Mouse (Mus musculus): ENCODE measurements around the gene Rps5.
"Not testable (repeated sequence)": the region's sequence is repeated elsewhere in the genome, so short reads cannot be mapped to it uniquely, and the experiment has no call there.

The Rps5 gene

DNA sequence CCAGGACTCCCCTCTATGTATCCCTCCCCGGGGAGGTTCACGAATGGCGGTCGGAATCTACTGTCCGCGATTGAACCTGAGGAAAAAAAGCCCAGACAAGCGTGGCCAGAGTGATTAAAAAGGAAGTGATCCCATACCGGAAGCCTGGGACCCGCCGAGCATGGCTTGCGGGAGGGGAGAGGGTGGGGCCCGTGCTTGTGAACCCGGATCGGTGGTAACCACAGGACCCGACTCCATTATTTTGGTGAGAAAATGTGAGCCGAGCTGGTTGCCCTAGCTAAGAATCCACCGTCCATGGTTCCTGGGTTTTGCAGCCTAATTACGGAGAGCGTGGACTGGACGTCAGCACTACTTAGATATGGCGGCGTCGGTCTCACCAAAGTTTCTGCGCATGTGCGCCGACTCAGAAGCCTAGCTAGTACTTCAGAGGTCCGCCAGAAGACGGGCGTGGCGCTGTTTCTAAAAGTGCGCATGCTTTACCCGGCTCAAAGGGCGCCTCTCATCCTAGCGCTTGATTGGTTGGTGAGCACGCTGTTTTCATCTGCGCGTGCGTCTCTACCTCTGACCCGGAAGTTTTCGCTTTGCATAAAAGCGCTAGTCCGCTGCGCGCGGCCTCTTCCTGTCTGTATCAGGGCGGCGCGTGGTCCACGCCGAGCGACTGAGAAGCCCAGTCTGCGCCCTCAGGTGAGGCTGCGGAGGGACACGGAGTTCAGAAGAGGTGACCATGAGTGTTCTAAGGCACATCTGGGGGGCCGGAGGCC, at the start of gene Rps5:
TSS of gene Rps5 (plus strand) at position 586 of the 761 bp plus-strand sequence.
- peak; percentile 99 for DNase-seq

GRCm38 (mm10) chr7:12874301-12874700, 47.8 kb upstream of the Rps5 start:
- no peak for DNase-seq

DNA sequence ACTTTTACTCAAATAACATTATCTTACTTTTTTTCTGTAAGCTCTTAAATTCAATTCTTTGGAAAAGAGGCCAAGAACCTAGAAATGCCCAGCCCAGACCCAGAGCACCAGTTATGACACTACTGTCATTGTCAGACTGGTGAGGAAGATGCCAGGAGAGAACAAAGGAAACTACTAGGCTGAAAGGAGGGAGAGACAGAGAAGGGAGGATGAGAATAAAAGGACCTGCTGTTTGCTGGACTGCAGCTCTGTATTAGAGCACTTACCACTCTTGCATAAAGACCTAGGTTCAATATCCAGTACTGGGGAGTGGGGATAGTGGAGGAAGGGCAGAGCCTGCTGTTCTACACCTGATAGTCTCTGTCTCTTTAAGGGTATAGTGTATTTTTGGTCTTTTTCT, 42.1 kb upstream of the Rps5 start:
- no peak for DNase-seq

GRCm38 (mm10) chr7:12880497-12880896, 41.6 kb upstream of the Rps5 start:
- not testable (repeated sequence) for DNase-seq

GRCm38 (mm10) chr7:12880911-12881660, 41.0 kb upstream of the Rps5 start, which contains the start of gene Zfp128:
Gene Zfp128 (plus strand): TSS chr7:12881177.
- DNase-seq = peak; percentile 95

DNA sequence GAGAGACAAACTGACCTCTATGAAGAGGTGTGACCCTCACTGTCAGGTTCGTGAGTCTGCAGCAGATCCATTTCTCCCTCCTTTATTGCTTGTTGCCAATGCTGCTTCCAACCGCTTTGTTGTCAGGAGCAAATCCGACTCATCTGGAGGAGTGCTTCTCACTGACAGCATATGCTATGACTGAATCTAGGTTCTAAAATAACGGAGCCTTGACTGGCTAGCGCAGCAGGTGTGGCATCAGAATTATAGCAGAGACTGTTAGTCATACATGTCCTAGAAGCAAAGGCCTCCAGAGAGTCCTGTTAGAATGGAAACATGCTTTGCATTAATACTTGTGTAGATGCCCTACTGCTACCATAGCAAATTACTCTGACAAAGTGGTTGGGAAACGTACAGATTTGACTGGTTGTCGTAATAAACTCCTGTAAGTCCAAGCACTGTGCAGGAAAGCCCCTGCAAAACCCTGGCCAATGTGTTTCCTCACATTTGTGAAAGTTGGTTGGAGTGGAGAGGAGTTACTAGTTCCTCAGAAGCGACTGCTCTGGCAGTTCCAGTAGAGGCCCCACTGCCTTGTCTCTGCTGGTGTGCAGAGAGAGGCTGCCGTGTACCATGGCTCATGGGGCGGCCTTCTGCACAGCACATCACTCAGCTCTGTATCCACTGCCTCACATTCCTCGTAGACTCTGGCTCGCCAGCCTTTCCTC, 35.4 kb upstream of the Rps5 start:
- DNase-seq = no peak

DNA sequence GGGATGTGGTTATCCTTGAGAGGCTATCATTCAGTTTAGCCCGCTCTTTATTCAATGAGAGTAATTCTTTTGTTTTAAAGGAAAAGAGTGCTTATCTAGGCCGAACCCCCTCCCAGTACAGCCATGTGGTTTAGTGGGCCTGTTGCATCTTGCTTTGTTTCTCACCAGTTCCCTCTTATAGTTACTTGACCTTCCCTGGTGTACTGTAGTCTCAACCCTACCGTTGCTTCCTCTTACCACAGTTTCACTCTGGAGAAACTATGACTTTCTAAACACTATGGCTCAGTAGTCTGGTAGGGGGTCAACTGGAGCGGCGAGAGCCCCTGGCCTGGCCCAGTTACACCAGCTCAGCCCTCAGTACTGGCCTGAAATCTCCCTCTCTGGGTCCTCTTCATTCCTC, 34.5 kb upstream of the Rps5 start:
- no peak for DNase-seq

GRCm38 (mm10) chr7:12890928-12891327, 31.2 kb upstream of the Rps5 start:
- no peak for DNase-seq

DNA sequence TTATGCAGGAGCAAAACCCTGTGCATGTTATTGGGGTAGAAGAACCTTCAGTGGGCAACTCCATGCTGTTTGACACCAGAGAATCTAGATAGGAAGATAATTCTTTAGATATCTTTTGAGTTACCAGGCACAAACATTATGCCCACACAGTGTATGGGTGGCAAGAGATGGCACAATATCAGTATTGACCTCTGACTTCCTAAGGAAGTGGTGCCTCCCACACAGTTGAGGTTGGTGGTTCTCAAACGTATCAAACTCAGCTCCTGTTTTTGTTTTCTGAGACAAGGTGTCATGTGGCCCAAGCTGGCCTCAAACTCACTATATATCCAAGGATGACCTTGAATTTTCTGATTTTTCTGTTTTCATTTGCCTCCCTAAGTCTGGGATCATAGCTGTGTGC, 30.8 kb upstream of the Rps5 start:
- no peak for DNase-seq

GRCm38 (mm10) chr7:12897655-12898410, 24.3 kb upstream of the Rps5 start, which contains the start of gene Zscan22:
Gene Zscan22 (plus strand): TSS chr7:12897815.
- DNase-seq = peak; percentile 96

- no peak for DNase-seq
Measured at GRCm38 (mm10) chr7:12901517-12901916, 20.6 kb upstream of the Rps5 start.

DNA sequence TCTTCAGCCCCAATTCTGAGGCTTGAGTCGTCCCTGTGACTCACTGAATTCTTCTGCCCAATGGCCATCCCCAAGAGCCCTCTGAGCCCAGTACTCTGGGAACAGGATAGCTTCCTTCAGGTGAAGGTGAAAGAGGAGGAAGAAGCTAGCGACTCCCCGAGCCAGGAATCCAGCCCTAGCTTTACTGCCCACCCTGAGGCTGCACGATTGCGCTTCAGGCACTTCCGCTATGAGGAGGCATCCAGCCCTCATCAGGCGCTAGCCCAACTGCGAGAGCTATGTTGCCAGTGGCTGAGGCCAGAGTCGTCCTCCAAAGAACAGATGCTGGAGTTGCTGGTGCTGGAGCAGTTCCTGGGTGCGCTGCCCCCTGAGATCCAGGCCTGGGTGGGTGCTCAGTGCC, 18.5 kb upstream of the Rps5 start:
- DNase-seq = no peak

GRCm38 (mm10) chr7:12905146-12905545, 16.9 kb upstream of the Rps5 start:
- DNase-seq = no peak

GRCm38 (mm10) chr7:12909498-12909962, 12.6 kb upstream of the Rps5 start:
- DNase-seq = peak; percentile 61

- DNase-seq = peak; percentile 55
Measured at GRCm38 (mm10) chr7:12910181-12910668, 11.9 kb upstream of the Rps5 start.

- DNase-seq = no peak
Measured at GRCm38 (mm10) chr7:12913556-12913955, 8.5 kb upstream of the Rps5 start.

- not testable (repeated sequence) for DNase-seq
Measured at GRCm38 (mm10) chr7:12920495-12920894, 1.6 kb upstream of the Rps5 start.

DNA sequence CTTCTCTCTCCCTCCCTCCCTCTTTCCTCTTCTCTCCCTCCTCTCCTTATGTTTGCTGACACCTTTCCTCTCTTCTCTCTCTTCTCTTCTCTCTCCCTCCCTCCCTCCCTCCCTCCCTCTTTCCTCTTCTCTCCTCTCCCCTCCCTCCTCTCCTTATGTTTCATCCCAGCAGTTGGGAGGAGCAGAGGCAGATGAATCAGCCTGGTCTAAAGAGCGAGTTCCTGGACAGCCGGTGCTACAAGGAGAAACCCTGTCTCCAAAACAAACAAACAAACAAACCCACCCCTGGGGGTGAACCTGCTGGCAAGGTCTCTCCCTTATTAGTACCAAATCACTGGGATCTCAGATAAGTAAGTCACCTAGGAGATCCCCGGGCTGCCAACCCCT, 779 bp upstream of the Rps5 start:
- DNase-seq = no peak

DNA sequence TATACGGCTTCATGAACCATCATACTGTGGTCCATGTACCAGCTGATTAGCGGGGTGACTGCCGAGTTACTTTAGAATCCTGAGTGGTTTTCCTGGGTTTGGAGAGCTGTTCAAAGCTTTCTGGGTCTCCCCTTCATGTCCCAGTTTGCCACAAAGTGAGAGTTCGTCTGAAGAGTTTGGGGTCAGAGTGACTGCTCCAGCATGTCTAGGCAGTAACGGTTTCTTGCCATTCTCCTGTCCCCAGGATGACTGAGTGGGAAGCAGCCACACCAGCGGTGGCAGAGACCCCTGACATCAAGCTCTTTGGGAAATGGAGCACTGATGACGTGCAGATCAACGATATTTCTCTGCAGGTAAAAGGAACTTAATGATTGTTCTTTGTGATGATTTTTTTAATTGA, 639 bp downstream of the Rps5 start:
- no peak for DNase-seq

DNA sequence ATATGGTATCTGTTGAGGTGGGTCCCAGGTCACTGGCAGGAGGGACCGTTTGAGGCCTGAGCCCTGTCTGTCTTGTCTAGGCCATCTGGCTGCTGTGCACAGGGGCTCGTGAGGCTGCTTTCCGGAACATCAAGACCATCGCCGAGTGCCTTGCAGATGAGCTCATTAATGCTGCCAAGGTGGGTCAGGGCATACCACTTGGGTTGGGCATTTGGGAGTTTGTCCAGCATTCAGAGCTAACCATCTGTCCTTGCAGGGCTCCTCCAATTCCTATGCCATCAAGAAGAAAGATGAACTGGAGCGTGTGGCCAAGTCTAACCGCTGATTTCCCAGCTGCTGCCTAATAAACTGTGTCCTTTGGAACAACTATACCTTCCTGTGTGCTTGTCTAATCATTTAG, 4.2 kb downstream of the Rps5 start:
- no peak for DNase-seq

GRCm38 (mm10) chr7:12927191-12927680, 5.1 kb downstream of the Rps5 start, which contains the start of gene Rnf225:
Gene Rnf225 (plus strand): TSS chr7:12927416.
- DNase-seq = peak; percentile 62
